Mouse (Mus musculus) c-Kit-positive CD71-negative TER-119-negative erythroid progenitor cells, embryonic 14.5 days (primary cell): ENCODE measurements around the gene Trim71.
"Not testable (repeated sequence)": the region's sequence is repeated elsewhere in the genome, so short reads cannot be mapped to it uniquely, and the experiment has no call there.

Experiments
- DNase-seq: peaks from one replicate; pipeline ENCODE4 v3.0.0-alpha.2; 2013; ENCODE audit warnings: low read depth

The Trim71 gene

GRCm38 (mm10) chr9:114525891-114526290 lies 38.3 kb downstream of the Trim71 start:
- no peak for DNase-seq

GRCm38 (mm10) chr9:114525073-114525633 lies 39.0 kb downstream of the Trim71 start:
- no peak for DNase-seq

GRCm38 (mm10) chr9:114522501-114522900 lies 41.7 kb downstream of the Trim71 start:
- no peak for DNase-seq

GRCm38 (mm10) chr9:114522041-114522440 lies 42.1 kb downstream of the Trim71 start:
- DNase-seq: no peak

GRCm38 (mm10) chr9:114520529-114520928 lies 43.6 kb downstream of the Trim71 start:
- not testable (repeated sequence) for DNase-seq

- no peak for DNase-seq
Measured at GRCm38 (mm10) chr9:114518812-114519477, 45.2 kb downstream of the Trim71 start.

DNA sequence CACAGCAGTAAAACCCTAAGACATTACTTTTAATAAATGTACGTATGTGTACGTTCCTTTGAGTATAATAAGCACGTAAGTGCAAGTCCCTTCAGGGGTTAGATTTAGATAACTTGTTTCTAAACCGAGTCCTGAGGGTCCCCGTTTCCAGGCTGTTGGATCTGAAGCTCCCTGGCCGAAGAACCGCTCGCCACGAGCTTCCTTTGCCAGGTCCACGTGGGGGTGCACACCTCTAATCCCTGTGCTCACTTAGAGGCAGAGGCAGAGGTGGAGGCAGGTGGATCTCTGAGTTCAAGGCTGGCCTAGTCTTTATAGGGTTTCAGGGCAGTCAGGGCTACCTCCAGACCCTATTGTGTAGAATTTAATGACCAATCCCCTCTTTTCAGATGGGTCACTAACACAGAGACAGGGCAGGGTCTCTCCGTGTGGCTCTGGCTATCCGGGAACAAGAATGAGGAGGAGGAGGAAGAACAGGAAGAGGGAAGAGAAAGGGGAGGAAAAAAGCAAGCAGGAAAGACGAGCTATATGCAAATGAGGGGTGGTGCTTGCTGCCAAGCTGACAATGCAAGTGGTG lies 46.2 kb downstream of the Trim71 start:
- no peak for DNase-seq

DNA sequence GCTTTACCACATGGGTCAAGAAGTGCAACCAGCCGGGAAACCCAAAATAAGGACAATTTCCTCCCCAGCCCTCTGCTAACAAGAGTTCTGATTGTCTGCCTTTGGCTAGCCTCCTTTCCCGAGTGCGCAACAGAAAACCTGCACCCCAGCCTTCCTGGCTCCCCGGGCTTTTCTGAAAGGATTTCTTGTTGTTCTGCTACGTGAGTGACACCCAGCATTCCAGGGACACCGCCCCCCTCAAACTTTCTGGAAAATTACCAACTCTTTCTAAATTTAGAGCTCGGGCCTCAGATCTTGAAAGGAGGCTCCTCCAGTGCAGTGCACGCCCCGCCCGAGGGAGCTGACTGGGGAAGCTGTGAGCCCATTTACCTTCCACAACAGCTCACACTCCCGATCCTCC lies 48.8 kb downstream of the Trim71 start, which contains the start of gene C130032M10Rik:
TSS of gene C130032M10Rik (plus strand) at position 334 of the 400 bp plus-strand sequence.
- DNase-seq: no peak

- no peak for DNase-seq
Measured at GRCm38 (mm10) chr9:114512831-114513230, 51.3 kb downstream of the Trim71 start.

- no peak for DNase-seq
Measured at GRCm38 (mm10) chr9:114509785-114510184, 54.4 kb downstream of the Trim71 start.

GRCm38 (mm10) chr9:114507421-114507820 lies 56.7 kb downstream of the Trim71 start:
- DNase-seq: no peak

- no peak for DNase-seq
Measured at GRCm38 (mm10) chr9:114506564-114506963, 57.6 kb downstream of the Trim71 start.

DNA sequence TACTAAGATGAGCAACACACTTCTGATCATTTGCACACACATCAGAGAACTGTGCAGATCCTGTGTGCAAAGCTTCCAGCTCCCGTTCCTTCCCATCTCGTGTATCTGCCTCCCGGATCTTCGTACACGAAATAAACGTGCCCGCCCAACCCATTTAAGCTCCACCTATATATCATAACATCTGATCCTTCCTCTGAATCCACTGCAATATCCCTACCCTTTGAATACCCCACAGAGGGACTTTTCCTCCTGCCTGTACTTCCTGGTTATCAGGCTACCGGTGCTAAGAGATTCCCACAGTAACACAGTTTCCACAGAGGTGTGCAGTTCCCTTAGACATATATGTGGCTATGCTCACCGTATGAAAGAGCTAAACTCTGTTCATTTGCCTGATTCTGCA lies 59.4 kb downstream of the Trim71 start, which contains the start of gene Ccr4:
TSS of gene Ccr4 (minus strand) at position 101 of the 400 bp plus-strand sequence.
- no peak for DNase-seq

GRCm38 (mm10) chr9:114502711-114503427 lies 61.3 kb downstream of the Trim71 start:
- peak; percentile 32 for DNase-seq

- no peak for DNase-seq
Measured at GRCm38 (mm10) chr9:114501913-114502312, 62.3 kb downstream of the Trim71 start.

DNA sequence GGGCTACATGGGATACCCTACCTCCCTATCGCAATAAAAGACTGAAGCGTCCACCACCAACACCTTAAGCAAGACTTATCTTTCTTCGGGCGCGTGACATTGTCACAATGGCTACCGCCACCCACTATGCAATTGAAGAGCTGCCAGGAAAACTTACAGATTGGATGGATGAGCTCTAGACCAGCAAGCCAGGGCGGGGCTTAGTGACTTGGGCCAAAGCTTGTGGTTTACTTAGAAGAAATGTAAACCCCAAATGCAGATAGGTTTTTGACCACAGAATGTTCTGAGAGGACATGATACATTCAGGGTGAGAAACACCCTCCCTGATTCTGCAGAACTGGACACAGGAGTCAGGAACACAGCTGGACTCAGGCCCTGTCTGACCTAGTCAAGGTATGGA lies 63.1 kb downstream of the Trim71 start:
- peak; percentile 31 for DNase-seq

DNA sequence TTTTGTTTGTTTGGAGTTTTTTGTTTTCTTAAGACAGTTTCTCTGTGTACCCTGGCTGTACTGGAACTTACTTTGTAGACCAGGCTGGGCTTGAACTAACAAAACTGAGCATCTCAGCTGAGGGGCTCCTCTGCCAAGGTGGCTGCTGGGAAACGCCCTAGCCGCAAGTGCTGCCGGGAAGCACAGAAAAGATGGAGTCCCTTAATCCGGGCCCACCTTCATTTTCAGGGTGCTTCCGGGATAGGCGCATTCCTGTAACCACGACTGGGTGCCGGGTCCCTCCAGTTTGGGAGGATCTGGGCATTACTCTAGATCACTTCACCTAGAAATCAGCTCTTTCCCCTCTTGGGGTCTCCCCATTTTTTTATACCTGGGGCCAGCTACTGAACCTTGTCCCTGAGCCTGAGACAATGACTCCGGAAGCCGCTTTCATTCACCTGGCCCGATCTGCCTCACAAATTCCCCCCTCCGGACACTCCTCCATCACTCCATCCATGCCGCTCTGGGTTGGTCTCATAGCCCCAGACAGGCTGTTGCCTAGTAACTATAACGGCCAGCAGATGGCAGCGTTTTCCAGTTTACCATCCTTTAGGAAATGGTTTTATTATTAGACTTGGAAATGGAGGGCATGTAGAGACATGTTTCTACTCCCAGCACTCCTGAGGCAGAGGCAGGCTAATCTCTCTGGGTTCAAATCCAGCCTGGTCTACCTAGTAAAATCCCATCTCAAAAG lies 64.2 kb downstream of the Trim71 start:
- DNase-seq: peak; percentile 60

DNA sequence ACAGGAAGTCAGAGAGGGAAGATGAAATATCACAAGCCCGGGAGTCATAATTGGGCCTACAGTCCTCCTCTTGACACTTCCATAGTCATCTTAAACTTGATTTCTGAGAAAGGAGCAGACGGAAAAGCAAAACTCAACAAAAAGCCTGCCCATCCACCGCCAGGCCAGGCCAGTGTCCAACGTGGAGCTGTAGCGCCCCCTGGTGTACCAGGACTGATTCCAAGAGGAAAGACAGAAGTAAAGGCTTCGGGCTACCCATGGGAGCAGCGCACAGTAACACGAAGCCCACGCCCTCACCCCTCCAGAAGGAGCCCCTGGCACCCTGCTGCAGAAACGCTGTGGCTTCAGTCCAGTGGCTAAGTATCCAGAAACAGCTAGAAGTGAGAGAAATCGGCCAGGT lies 66.0 kb downstream of the Trim71 start:
- peak; percentile 87 for DNase-seq

DNA sequence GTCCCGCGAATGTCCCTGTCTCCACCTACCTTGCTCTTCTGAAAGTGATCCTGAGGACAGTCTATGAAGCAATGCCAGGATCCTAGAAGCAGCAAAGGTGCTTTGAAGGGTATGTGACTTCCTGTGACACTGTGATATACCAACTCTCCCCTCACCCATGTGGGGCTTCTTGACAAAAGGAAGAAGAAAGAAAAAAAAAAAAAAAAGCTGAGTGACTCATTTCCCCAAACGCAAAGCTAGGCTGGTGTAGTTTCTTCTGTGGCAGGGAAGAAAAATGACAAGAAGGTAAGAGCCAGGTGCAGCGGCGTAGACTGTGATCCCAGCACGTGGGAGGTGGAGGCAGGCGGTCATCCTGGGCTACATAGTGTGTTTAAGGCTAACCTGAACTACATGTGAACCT lies 67.7 kb downstream of the Trim71 start:
- no peak for DNase-seq

DNA sequence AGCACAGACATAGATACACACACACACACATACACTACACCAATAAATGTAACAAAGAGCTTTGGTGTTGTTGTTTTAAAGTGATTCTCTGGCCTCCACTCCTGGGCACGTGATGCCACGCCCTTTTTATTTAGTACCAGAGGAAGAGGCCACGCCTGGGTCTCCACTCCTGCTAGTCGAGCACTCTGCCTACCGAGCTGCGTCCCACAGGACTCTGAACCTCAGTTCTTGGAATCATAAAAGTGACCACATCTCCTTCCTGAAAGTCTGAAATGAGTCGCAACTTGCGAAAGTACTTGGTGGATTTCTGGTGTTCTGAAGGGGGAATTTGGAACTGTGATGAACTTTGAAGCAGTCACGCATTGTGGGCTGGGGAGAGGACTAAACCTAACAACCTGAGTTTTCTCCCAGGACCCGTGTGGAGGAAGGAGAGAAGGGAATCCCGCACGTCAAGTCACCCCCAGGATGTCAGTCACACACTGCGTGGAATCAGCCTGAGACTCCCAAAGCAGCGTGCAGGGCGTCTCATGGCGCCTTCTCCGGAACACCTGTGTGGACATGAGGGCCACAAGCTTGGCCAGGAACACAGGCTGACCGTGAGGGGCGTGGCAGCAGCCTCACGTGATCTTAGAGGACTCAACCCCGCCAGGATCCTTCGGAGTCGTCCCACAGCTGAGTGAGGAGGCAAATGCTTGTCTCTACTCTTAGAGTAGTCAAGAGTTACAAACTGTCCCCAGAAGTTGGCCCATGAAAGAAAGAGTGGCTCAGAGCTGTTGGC lies 76.5 kb downstream of the Trim71 start:
- no peak for DNase-seq

- no peak for DNase-seq
Measured at GRCm38 (mm10) chr9:114486808-114487207, 77.4 kb downstream of the Trim71 start.
